Mouse (Mus musculus): ENCODE measurements around the gene Syna.

DNA sequence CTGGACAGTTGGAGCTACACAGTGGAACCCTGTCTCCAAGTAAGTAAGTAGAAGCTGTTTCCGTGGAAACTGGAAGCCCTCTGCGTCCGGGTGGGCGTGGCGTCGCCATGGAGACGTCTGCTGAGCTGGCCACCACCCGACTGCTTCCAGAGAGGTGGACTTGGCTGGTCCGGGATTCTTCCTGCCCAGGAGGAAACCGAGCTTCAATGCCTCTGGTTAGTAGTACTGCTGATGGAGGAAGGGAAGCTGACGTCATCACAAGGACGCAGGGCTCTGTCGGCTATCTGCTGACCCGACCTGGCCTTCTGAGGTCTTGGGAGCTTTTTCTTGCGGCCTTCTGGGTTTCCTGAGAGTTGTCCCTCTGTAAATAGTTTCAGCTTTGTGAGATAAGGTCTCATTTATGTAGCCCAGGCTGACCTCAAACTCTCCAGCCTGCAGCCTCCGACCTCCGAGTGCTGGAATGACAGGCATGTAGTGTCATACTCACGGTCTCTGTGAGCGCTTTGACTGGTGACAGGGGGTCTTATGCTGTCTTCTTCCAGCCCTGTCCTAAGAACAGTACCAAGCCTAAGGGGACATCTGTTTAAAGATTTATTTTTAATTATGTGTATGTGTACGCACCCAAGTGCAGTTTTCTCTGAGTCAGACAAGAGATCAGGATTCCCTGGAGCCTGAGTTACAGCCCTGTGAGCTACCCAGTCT, 4.4 kb downstream of the Syna start:
- TF ChIP-seq CTCF (IDR thresholded peaks at IDR 0.05; ENCODE audit: control insufficient read depth, insufficient read depth, low read length) (no peak), POLR2A (IDR thresholded peaks at IDR 0.05; ENCODE audit: borderline replicate concordance, control insufficient read depth, low read depth, low read length) (no peak)
